Mouse (Mus musculus) embryonic facial prominence, embryonic 11.5 days (tissue): ENCODE data around the gene Zmiz2. TPM values are rescaled to one million over a fixed set of nuclear protein-coding genes. Genes with fewer than 3 reads are reported as not detected.
"Not testable (repeated sequence)": the region's sequence is repeated elsewhere in the genome, so short reads cannot be mapped to it uniquely, and the experiment has no call there.

Source experiments
- ATAC-seq: fragments of 200-750 bp; cut with Nextera tagmentation; replicated peaks from 2 replicates; pipeline ENCODE4 v1.8.0; 2017; ENCODE audit warnings: low read depth; ENCODE audit not compliant: insufficient number of reproducible peaks, low FRiP score, low TSS enrichment
- DNase-seq: peaks from one replicate; pipeline ENCODE4 v3.0.0-alpha.2; 2015; ENCODE audit warnings: low spot score
- H3K27ac ChIP-seq: fragments of 300-500 bp; sonication (generic); replicated peaks from 2 replicates; pipeline ENCODE4 v1.5.1; 2014; ENCODE audit warnings: mild to moderate bottlenecking, low read depth, low read length, control low read depth
- H3K27me3 ChIP-seq: fragments of 300-500 bp; sonication (generic); 2 replicates; pipeline ENCODE4 v1.6.1; 2014; ENCODE audit warnings: mild to moderate bottlenecking, low read length, moderate library complexity, mixed read lengths; ENCODE audit not compliant: control insufficient read depth, insufficient read depth
- H3K36me3 ChIP-seq: fragments of 300-500 bp; sonication (generic); replicated peaks from 2 replicates; pipeline ENCODE4 v1.6.1; 2014; ENCODE audit warnings: low read depth, mild to moderate bottlenecking, low read length, moderate library complexity, mixed read lengths; ENCODE audit not compliant: control insufficient read depth, insufficient read depth
- H3K4me1 ChIP-seq: fragments of 300-500 bp; sonication (generic); 2 replicates; pipeline ENCODE4 v1.6.1; 2014; ENCODE audit warnings: low read length, mixed read lengths; ENCODE audit not compliant: control insufficient read depth, insufficient read depth
- H3K4me2 ChIP-seq: fragments of 300-500 bp; sonication (generic); 2 replicates; pipeline ENCODE4 v1.6.1; 2014; ENCODE audit warnings: low read depth, mild to moderate bottlenecking, control low read depth, low read length, moderate library complexity
- H3K4me3 ChIP-seq: fragments of 300-500 bp; sonication (generic); 2 replicates; pipeline ENCODE4 v1.5.1; 2014; ENCODE audit warnings: low read depth, low read length, control low read depth
- H3K9ac ChIP-seq: fragments of 300-500 bp; sonication (generic); replicated peaks from 2 replicates; pipeline ENCODE4 v1.6.1; 2014; ENCODE audit warnings: mild to moderate bottlenecking, control low read depth, low read length
- H3K9me3 ChIP-seq: fragments of 300-500 bp; sonication (generic); replicated peaks from 2 replicates; pipeline ENCODE4 v1.6.1; 2016; ENCODE audit warnings: mild to moderate bottlenecking, low read length, inconsistent platforms, mixed read lengths; ENCODE audit not compliant: control insufficient read depth
- WGBS: fragments of 180-500 bp; shearing (Covaris S2); extraction: QIAGEN DNeasy Blood & Tissue Kit; methylation state at CpG from one replicate; pipeline ENCODE4 v1.1.7; 2014; 5-methylcytosine and 5-hydroxymethylcytosine counted together
- polyA plus RNA-seq: library from polyadenylated mRNA; unstranded; fragments of >200 nt; fragmentation: Nextera tagmentation; extraction: Ambion mirVana; gene quantifications from 2 replicates; pipeline ENCODE4 v1.2.1, GENCODE M21; 2014

Gene Zmiz2
- polyA plus RNA-seq, 1 experiment from 2014 or later, result 9.6 TPM

DNA sequence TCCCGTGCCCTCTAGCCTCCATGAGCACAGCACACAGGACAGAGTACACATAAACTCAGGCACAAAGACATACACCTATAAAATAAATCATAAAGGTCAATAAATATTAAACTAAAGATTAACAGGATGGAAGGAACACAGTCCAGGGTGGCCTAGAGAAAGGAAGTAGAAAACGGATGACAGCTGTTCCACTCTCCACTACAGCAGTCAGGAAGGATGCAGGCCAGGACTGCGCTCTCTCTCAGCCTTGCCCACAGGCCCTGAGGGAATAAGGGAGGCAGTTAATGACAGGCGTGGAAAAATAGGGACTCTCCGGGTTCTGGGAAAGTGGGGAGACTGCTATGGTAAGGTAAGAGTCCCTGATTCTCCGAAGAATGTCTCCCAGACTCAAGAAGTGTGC is 22.4 kb upstream of the Zmiz2 start:
- H3K9ac ChIP-seq, result no peak overlapping the region
- no peaks in the 10 kb centered on the region for H3K36me3 ChIP-seq
- no peaks in the 10 kb centered on the region for H3K27me3 ChIP-seq
- DNase-seq, result no peak
- no peak overlapping the region for H3K4me2 ChIP-seq
- no peaks in the 10 kb centered on the region for H3K4me1 ChIP-seq
- no peak overlapping the region for H3K27ac ChIP-seq
- WGBS, result 65% methylated on average over 6 of the region's 6 CpGs
- H3K9me3 ChIP-seq, result no peaks in the 10 kb centered on the region
- no peak overlapping the region for H3K4me3 ChIP-seq
- peak; percentile 27; the same call in 1 of the 2 replicates for ATAC-seq

DNA sequence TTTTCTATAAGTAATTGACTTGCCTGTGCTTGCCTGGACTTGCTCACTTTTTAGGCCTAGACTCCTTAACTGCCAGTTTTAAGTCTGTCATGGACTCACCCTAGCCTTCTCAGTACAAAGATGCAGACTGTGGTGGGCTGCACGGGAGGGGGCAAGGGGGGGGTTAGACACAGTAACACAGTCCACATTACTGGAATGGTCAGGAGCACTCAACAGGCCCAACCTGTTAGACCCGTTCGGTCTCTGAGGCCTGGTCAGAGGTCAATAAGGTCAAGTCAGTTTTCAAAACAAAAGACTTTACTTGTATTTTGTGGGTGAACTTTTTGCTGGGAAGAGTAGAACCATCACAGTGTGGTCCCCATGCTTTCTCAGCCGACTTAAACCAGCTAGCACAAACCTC is 21.7 kb upstream of the Zmiz2 start:
- no peaks in the 10 kb centered on the region for H3K36me3 ChIP-seq
- ATAC-seq (no peak), DNase-seq (no peak)
- no peaks in the 10 kb centered on the region for H3K27me3 ChIP-seq
- WGBS, result 49% methylated on average over 4 of the region's 4 CpGs
- H3K4me3 ChIP-seq, result no peak overlapping the region
- H3K9ac ChIP-seq, result no peak overlapping the region
- H3K4me2 ChIP-seq, result no peak overlapping the region
- H3K27ac ChIP-seq, result no peak overlapping the region
- no peaks in the 10 kb centered on the region for H3K4me1 ChIP-seq
- no peaks in the 10 kb centered on the region for H3K9me3 ChIP-seq

DNA sequence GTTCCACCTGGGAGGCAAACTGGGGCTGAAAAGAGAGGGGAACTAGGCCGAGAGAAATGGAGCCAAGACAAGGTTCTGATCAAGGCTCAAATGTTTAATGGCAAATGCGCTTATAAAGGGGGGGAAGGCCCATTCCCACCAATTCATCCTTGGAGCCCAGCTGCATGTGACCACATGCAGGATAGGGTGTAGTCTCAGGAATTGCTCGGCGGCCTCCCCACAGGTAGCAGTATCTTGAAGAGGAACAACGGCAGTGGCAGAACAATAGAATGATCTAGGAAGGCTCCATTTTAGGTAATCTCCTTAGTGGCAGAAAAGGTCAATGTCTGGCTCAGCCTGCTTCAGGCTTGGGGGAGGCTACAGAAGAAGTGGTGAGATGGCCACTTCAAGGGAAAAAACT is 20.9 kb upstream of the Zmiz2 start:
- ATAC-seq, H3K9ac ChIP-seq, H3K27ac ChIP-seq, DNase-seq, H3K4me1 ChIP-seq, H3K9me3 ChIP-seq, H3K27me3 ChIP-seq, H3K36me3 ChIP-seq, H3K4me3 ChIP-seq, H3K4me2 ChIP-seq: not testable (repeated sequence)
- WGBS, result 83% methylated on average over 5 of the region's 5 CpGs

DNA sequence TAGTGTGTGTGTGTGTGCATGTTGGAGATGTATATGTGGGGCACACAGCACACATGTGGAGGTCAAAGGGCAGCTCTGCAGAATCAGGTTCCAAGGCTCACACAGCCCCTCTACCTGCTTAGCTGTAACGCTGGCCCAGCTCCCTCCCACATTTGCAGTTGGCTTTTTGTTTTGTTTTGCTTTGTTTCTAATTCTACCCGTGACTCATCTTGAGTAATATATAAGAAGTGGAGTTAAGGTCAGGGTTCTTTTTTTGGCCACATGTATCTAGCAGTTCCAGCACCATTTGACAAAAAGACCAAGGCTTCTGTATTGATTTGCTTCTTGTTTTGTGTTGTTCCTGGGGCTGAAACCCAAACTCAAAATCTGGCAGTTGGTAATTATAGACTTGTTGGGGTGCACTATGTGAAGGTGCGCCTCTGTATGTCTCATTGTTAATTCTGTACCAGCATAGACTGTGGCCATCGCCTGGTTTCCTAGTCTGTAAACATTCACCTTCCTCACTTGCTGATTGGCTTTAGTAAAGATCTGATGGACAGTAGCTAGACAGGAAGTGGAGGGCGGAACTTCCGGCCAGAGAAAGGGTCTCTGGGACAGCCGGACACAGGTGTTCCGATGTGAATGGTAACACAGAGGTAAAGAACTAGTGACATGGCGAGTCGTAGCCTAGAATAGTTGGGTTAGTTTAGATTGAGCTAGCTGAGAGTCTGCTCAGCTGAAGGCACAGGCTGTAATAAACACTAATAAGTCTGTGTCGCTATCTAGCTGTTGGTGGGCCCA is 17.3 kb upstream of the Zmiz2 start:
- WGBS, result 81% methylated on average over 11 of the region's 11 CpGs
- Histone ChIP-seq H3K4me1 (no peaks in the 10 kb centered on the region), H3K9ac (no peak overlapping the region), H3K27me3 (no peaks in the 10 kb centered on the region), H3K4me3 (no peak overlapping the region), H3K4me2 (no peak overlapping the region), H3K27ac (no peak overlapping the region), H3K9me3 (no peaks in the 10 kb centered on the region), H3K36me3 (no peaks in the 10 kb centered on the region)
- ATAC-seq (no peak), DNase-seq (no peak)

DNA sequence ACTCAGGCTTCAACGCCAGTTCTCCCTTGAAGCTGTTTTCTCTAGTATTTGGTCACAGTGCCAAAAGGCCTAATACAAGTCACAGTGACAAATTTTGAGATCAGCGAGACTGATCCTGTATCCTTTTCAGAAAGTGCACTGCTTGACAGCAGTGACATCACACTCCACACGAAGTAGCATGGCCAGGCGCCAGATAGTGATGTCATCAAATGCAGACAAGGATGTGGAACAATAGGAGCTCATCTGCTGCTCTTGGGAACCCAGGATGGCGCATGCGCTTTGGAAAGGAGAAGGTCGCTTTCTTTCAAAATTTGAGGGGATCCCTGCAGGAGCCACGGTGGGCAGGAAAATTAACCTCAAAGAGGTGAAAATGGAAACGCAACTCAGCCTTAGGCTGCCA is 16.1 kb upstream of the Zmiz2 start:
- no peak for ATAC-seq
- Histone ChIP-seq H3K27me3 (no peaks in the 10 kb centered on the region), H3K9me3 (no peaks in the 10 kb centered on the region), H3K9ac (no peak overlapping the region), H3K4me2 (no peak overlapping the region), H3K36me3 (no peaks in the 10 kb centered on the region), H3K4me3 (no peak overlapping the region), H3K4me1 (no peaks in the 10 kb centered on the region), H3K27ac (no peak overlapping the region)
- no peak for DNase-seq
- 93% methylated on average over 9 of the region's 9 CpGs for WGBS

DNA sequence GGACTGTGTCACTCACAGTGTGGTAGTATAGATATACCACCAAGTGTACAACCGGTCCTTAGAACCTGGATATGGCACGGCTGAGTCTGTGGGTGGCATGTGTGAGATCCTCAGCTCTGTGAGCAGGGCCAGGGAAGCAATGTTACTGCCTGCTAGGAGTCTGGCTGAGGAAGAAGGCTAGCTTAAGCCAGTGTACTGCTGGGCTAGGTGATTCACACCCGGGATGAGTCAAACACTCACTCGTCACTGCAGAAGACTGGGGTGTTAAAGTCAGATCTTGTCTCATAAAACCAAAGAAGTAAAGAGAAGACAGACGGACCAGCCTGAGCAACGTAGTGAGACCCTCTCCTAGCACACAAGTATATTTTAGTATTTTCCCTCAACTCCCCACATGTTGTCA is 8.0 kb upstream of the Zmiz2 start:
- ATAC-seq (no peak), DNase-seq (no peak)
- H3K36me3 ChIP-seq, result no peaks in the 10 kb centered on the region
- 90% methylated on average over 6 of the region's 6 CpGs for WGBS
- H3K9me3 ChIP-seq, result no peaks in the 10 kb centered on the region
- H3K4me3 ChIP-seq, result no peak overlapping the region
- H3K9ac ChIP-seq, result no peak overlapping the region
- no peaks in the 10 kb centered on the region for H3K27me3 ChIP-seq
- H3K4me1 ChIP-seq, result no peaks in the 10 kb centered on the region
- no peak overlapping the region for H3K27ac ChIP-seq
- no peak overlapping the region for H3K4me2 ChIP-seq

DNA sequence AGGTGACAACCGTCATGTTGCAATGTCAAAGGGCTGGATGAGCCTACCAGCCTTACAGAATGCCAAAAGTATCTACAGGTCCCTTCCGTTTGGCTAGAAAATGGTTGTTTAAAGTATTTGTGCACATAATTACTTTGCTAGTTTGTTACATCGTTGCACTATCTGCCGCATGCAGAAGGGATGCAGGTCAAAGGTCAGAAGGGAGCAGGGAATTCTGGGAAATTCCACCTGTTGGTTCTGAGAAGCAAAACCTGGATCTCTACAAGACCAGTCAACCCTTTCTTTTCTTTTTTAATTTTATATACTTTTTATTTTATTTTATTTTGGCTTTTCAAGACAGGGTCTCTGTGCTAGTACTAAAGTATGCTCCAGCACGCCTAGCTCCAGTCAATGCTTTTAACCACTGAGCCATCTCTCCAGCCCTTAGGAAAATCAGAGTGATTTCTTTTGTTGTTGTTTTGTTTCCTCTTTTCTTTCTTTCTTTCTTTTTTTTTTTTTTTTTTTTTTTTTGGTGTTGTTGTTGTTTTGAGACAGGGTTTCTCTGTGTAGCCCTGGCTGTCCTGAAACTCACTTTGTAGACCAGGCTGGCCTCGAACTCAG is 648 bp upstream of the Zmiz2 start:
- H3K27me3 ChIP-seq, result no peaks in the 10 kb centered on the region
- no peaks in the 10 kb centered on the region; the same call in none of the 2 replicates for H3K36me3 ChIP-seq
- WGBS, result 87% methylated on average over 6 of the region's 6 CpGs
- ATAC-seq, result no peak
- DNase-seq, result no peak
- no peaks in the 10 kb centered on the region for H3K9me3 ChIP-seq
- H3K27ac ChIP-seq, result no peak overlapping the region
- H3K4me1 ChIP-seq, result no peaks in the 10 kb centered on the region
- no peak overlapping the region for H3K4me2 ChIP-seq
- no peak overlapping the region; the same call in 1 of the 2 replicates for H3K4me3 ChIP-seq
- H3K9ac ChIP-seq, result peak overlapping the region; percentile 87

DNA sequence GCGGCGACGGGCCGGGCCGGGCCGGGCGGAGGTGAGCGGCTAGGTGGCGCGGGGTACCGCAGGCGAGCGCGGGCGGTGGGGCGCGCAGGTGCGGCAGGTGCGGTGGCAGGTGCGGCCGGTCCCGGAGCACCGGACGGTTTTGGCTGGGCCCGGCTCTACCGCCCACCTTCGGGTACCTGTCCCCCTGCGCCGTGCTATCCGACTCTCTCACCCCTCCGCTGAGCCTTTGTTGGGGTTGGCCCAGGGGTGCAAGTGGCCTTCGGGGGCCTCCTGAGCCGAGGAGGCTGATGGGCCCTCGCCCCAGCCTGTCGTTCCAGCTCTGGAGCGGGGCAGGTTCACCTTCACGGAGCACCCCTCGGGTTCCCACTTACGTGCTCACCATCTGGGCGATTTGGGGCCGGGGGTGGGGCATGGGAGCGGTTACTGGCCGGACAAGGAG is 628 bp downstream of the Zmiz2 start:
- Histone ChIP-seq H3K36me3 (no peaks in the 10 kb centered on the region; the same call in none of the 2 replicates), H3K4me3 (peak overlapping the region; percentile 89), H3K4me2 (peak overlapping the region; percentile 85), H3K27ac (peak overlapping the region; percentile 92; the same call in 1 of the 2 replicates), H3K4me1 (no peaks in the 10 kb centered on the region), H3K9me3 (no peaks in the 10 kb centered on the region), H3K9ac (peak overlapping the region; percentile 87), H3K27me3 (no peaks in the 10 kb centered on the region)
- DNase-seq (peak; percentile 13), ATAC-seq (no peak)
- WGBS, result under 1% methylated on average over 16 of the region's 43 CpGs
